Mouse (Mus musculus) limb, embryonic 15.5 days (tissue): Measurements from ENCODE around the gene Dbnl. TPM values are rescaled to one million over a fixed set of nuclear protein-coding genes. Genes with fewer than 3 reads are reported as not detected.
A peak's percentile ranks its signal among the peaks of the same experiment; 100 is the strongest.

Experiments
- ATAC-seq: fragments of 200-750 bp; cut with Nextera tagmentation; 2 replicates; pipeline ENCODE4 v1.8.0; 2017; ENCODE audit warnings: low read depth, moderate TSS enrichment; ENCODE audit not compliant: insufficient number of reproducible peaks, low FRiP score, low TSS enrichment
- H3K27ac ChIP-seq: fragments of 300-500 bp; sonication (generic); 2 replicates; pipeline ENCODE4 v1.5.1; 2015; ENCODE audit warnings: moderate library complexity, mild to moderate bottlenecking, inconsistent platforms
- H3K27me3 ChIP-seq: fragments of 300-500 bp; sonication (generic); 2 replicates; pipeline ENCODE4 v1.6.1; 2015; ENCODE audit warnings: inconsistent platforms
- H3K36me3 ChIP-seq: fragments of 300-500 bp; sonication (generic); 2 replicates; pipeline ENCODE4 v1.6.1; 2015; ENCODE audit warnings: inconsistent platforms
- H3K4me1 ChIP-seq: fragments of 300-500 bp; sonication (generic); 2 replicates; pipeline ENCODE4 v1.6.1; 2015; ENCODE audit warnings: inconsistent platforms
- H3K4me2 ChIP-seq: fragments of 300-500 bp; sonication (generic); 2 replicates; pipeline ENCODE4 v1.6.1; 2015; ENCODE audit warnings: mild to moderate bottlenecking, inconsistent platforms
- H3K4me3 ChIP-seq: fragments of 300-500 bp; sonication (generic); 2 replicates; pipeline ENCODE4 v1.5.1; 2015; ENCODE audit warnings: mild to moderate bottlenecking, inconsistent platforms
- H3K9ac ChIP-seq: fragments of 300-500 bp; sonication (generic); 2 replicates; pipeline ENCODE4 v1.6.1; 2015; ENCODE audit warnings: inconsistent platforms
- H3K9me3 ChIP-seq: fragments of 300-500 bp; sonication (generic); 2 replicates; pipeline ENCODE4 v1.6.1; 2016; ENCODE audit warnings: inconsistent platforms
- WGBS: fragments of 180-500 bp; shearing (Covaris S2); methylation state at CpG from one replicate; pipeline ENCODE4 v1.1.7; 2015; 5-methylcytosine and 5-hydroxymethylcytosine counted together
- polyA plus RNA-seq: library from polyadenylated mRNA; unstranded; fragments of >200 nt; fragmentation: Nextera tagmentation; extraction: Ambion mirVana; gene quantifications from 2 replicates; pipeline ENCODE4 v1.2.1, GENCODE M21; 2015

Dbnl gene
- polyA plus RNA-seq, 1 experiment from 2014 or later, result 143 TPM

GRCm38 (mm10) chr11:5778481-5778880 is 9.8 kb upstream of the Dbnl start:
- Histone ChIP-seq H3K4me1 (no peaks in the 10 kb centered on the region), H3K4me3 (no peak overlapping the region), H3K9me3 (no peaks in the 10 kb centered on the region), H3K27me3 (no peaks in the 10 kb centered on the region), H3K9ac (no peak overlapping the region), H3K27ac (no peak overlapping the region), H3K36me3 (peaks cover 9% of the 10 kb centered on the region; the same call in 1 of the 2 replicates), H3K4me2 (no peak overlapping the region)
- no peak for ATAC-seq
- 69% methylated on average over 2 of the region's 2 CpGs for WGBS

GRCm38 (mm10) chr11:5780035-5780499 is 8.2 kb upstream of the Dbnl start:
- no peak overlapping the region for H3K4me2 ChIP-seq
- WGBS, result 92% methylated on average over 6 of the region's 6 CpGs
- H3K9me3 ChIP-seq, result no peaks in the 10 kb centered on the region
- no peaks in the 10 kb centered on the region for H3K4me1 ChIP-seq
- H3K9ac ChIP-seq, result no peak overlapping the region
- H3K27ac ChIP-seq, result no peak overlapping the region
- no peaks in the 10 kb centered on the region for H3K27me3 ChIP-seq
- H3K36me3 ChIP-seq, result peaks cover 9% of the 10 kb centered on the region; the same call in 1 of the 2 replicates
- no peak overlapping the region for H3K4me3 ChIP-seq
- ATAC-seq, result no peak

DNA sequence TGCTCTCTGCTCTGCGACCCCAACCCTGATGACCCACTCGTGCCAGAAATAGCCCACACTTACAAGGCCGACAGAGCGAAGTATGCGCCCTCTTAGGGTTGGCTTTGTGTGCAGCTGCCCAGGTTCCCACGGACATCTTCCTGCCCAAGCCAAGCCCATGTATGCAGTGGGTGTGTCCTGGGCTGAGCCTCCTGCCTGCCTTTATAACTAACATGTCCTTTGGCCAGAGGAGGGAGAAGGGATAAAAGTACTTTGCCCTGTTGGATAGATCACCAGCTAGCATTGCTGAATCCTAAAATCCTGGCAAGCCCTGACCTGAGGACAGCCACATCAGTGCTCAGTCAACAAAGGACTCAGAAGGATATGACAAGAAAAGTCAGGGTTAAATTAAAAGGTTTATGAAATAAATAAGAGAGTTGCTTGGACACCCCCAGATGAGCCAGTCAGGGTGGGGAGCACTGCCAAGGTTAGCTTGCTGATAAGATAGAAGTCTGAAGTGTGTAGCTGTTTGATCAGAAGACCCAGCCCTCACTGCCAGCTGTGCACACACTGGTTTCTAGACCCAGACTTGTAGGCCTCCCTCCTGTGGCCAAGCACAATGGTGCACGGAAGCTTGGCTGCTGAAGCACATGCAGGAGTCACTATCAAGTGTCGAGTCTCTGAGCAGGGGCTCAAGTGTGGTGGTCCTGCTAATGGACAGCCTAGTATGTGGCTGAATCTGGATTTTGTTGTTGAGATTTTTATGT is 5.9 kb upstream of the Dbnl start:
- Histone ChIP-seq H3K4me3 (no peak overlapping the region), H3K36me3 (peaks cover 9% of the 10 kb centered on the region; the same call in 1 of the 2 replicates), H3K4me2 (no peak overlapping the region), H3K27me3 (no peaks in the 10 kb centered on the region), H3K4me1 (peaks cover 6% of the 10 kb centered on the region), H3K9me3 (no peaks in the 10 kb centered on the region), H3K27ac (no peak overlapping the region), H3K9ac (no peak overlapping the region)
- 73% methylated on average over 8 of the region's 8 CpGs for WGBS
- no peak for ATAC-seq

DNA sequence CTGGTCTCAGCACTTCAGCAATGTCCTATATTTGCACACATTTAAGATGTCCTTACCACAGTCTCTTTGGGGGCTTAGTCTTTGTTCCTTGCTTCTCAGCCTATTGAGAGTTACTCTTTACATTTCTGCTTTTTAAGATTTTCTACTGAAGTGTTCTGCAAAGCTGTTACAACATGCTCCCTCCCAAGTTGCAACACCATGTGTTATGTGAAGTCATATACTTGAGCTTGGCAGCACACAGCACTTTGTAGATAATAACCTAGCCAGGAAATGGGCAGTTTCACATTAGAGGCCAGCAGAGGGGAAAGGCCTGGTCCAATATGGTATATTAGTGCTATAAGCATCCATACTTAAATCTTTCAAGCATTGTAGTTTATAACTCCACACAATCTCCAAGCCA is 2.6 kb upstream of the Dbnl start:
- H3K27me3 ChIP-seq, result no peaks in the 10 kb centered on the region
- no peak overlapping the region for H3K4me3 ChIP-seq
- ATAC-seq, result no peak
- H3K9ac ChIP-seq, result no peak overlapping the region
- H3K4me1 ChIP-seq, result peaks cover 26% of the 10 kb centered on the region
- no peak overlapping the region for H3K4me2 ChIP-seq
- no peaks in the 10 kb centered on the region for H3K9me3 ChIP-seq
- no peak overlapping the region for H3K27ac ChIP-seq
- peaks cover 9% of the 10 kb centered on the region; the same call in 1 of the 2 replicates for H3K36me3 ChIP-seq

DNA sequence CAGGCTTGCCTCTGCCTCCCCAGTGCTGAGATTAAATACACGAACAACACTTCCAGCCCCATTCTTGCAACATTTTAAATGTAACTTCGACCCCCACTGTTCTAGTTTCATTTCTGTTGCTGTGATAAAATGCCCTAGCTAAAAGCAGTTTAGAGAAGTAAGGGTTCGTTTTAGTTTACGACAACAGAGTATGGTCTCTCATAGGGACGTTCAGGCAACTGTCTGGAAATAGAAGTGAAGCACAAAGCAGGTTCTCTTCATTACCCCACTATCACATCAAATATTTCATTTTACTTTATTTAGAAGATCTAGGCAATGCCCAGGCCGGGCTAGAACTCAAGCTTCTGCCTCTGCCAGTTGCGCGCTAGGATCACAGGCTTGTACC is 625 bp upstream of the Dbnl start:
- H3K9me3 ChIP-seq, result no peaks in the 10 kb centered on the region
- peaks cover 26% of the 10 kb centered on the region for H3K4me1 ChIP-seq
- peak overlapping the region; percentile 93 for H3K27ac ChIP-seq
- H3K4me2 ChIP-seq, result peak overlapping the region; percentile 76
- 38% methylated on average over 8 of the region's 8 CpGs for WGBS
- ATAC-seq, result no peak
- peaks cover 18% of the 10 kb centered on the region for H3K36me3 ChIP-seq
- no peaks in the 10 kb centered on the region for H3K27me3 ChIP-seq
- peak overlapping the region; percentile 86 for H3K4me3 ChIP-seq
- peak overlapping the region; percentile 75 for H3K9ac ChIP-seq

- no peak for ATAC-seq
- H3K9ac ChIP-seq, result peak overlapping the region; percentile 75
Observed at GRCm38 (mm10) chr11:5789071-5789753, 924 bp downstream of the Dbnl start.

DNA sequence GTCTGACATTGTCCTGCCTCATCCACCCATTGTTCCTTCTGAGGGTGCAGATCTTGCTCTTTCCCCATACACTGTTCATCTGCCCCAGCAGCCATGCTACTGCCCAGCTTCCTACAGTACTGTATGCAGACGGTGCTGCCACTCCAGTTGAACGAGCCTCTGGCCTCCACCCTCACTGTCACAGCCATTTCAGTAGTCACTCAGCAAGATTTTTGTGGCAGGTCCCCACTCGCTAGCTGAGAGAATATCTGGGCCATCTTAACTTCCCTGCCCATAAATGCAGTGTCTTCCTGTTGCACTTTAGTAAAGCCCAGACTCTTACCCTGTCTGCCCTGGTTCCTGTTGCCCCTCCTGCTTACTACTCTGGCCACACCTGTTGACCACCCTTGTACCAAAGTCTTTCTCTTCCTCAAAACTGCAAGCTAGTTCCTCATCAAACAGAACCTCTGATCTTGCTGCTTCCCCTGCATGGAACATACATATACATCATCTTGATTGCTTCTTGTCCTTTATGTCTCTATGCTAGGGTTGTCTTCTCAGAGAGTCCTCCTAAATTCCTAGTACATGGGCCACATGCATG is 1.6 kb downstream of the Dbnl start:
- Histone ChIP-seq H3K27me3 (no peaks in the 10 kb centered on the region), H3K9ac (no peak overlapping the region), H3K4me1 (peaks cover 26% of the 10 kb centered on the region), H3K36me3 (peaks cover 38% of the 10 kb centered on the region), H3K4me2 (peak overlapping the region; percentile 76), H3K9me3 (no peaks in the 10 kb centered on the region), H3K27ac (no peak overlapping the region), H3K4me3 (peak overlapping the region; percentile 86)
- ATAC-seq, result no peak
- 76% methylated on average over 3 of the region's 3 CpGs for WGBS

More at GRCm38 (mm10) chr11:5789071-5789753, 924 bp downstream of the Dbnl start:
- peak overlapping the region; percentile 86 for H3K4me3 ChIP-seq
- H3K4me1 ChIP-seq, result peaks cover 26% of the 10 kb centered on the region
- 70% methylated on average over 6 of the region's 6 CpGs for whole genome bisulfite sequencing
- no peaks in the 10 kb centered on the region for H3K9me3 ChIP-seq
- peak overlapping the region; percentile 93 for H3K27ac ChIP-seq
- H3K4me2 ChIP-seq, result peak overlapping the region; percentile 76
- H3K27me3 ChIP-seq, result no peaks in the 10 kb centered on the region
- H3K36me3 ChIP-seq, result peaks cover 31% of the 10 kb centered on the region

DNA sequence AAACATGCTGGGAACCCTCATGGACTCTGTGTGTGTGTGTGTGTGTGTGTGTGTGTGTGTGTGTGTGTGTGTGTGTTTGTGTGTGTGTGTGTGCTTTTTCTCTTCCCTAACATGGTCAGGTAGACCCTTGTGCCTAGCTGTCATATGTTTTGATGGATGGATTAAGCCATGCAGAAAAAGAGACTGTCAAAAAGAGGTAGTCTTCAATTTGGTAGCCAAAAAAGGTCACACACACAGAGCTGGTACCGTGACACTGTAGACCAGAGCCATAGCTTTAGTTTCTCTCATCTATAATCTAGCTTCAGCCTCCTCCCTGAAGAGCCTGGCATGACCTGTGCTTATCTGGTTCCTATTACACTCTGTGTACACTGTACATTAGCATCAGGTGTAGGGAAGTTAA is 2.1 kb downstream of the Dbnl start:
- no peak for ATAC-seq
- WGBS, result 87% methylated on average over 1 of the region's 1 CpGs
- Histone ChIP-seq H3K27me3 (no peaks in the 10 kb centered on the region), H3K27ac (no peak overlapping the region), H3K9me3 (no peaks in the 10 kb centered on the region), H3K4me3 (no peak overlapping the region), H3K9ac (no peak overlapping the region), H3K4me1 (peaks cover 26% of the 10 kb centered on the region), H3K36me3 (peaks cover 44% of the 10 kb centered on the region), H3K4me2 (no peak overlapping the region)

DNA sequence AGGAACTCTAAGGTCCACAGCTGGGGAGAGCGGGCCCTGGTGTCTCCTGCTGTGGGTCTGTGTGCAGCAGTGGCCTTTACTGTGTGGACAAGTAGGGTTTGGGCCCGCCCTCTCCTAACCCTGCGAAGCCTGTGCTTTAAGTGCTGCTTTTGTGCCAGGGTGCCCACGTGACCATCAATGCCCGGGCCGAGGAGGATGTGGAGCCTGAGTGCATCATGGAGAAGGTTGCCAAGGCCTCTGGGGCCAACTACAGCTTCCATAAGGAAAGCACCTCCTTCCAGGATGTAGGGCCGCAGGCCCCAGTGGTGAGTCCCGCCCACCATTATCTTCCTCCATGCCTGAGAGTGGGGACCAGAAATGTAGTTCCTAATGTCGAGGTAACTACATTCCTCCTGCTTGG is 7.0 kb downstream of the Dbnl start:
- H3K27me3 ChIP-seq, result no peaks in the 10 kb centered on the region
- H3K4me1 ChIP-seq, result no peaks in the 10 kb centered on the region
- H3K4me3 ChIP-seq, result no peak overlapping the region
- WGBS, result 89% methylated on average over 9 of the region's 9 CpGs
- no peak; the same call in 1 of the 2 replicates for ATAC-seq
- H3K36me3 ChIP-seq, result peaks cover 89% of the 10 kb centered on the region
- H3K27ac ChIP-seq, result no peak overlapping the region
- no peak overlapping the region for H3K4me2 ChIP-seq
- no peak overlapping the region for H3K9ac ChIP-seq
- no peaks in the 10 kb centered on the region for H3K9me3 ChIP-seq

GRCm38 (mm10) chr11:5795706-5796105 is 7.4 kb downstream of the Dbnl start:
- H3K4me3 ChIP-seq, result no peak overlapping the region
- H3K9ac ChIP-seq, result no peak overlapping the region
- no peak for ATAC-seq
- peaks cover 93% of the 10 kb centered on the region for H3K36me3 ChIP-seq
- no peak overlapping the region for H3K27ac ChIP-seq
- 88% methylated on average over 7 of the region's 7 CpGs for WGBS
- no peak overlapping the region for H3K4me2 ChIP-seq
- H3K27me3 ChIP-seq, result no peaks in the 10 kb centered on the region
- no peaks in the 10 kb centered on the region for H3K4me1 ChIP-seq
- no peaks in the 10 kb centered on the region for H3K9me3 ChIP-seq

- peaks cover 90% of the 10 kb centered on the region for H3K36me3 ChIP-seq
- no peak overlapping the region for H3K4me2 ChIP-seq
- no peak overlapping the region for H3K27ac ChIP-seq
- no peak for ATAC-seq
- 87% methylated on average over 15 of the region's 15 CpGs for WGBS
- H3K9me3 ChIP-seq, result no peaks in the 10 kb centered on the region
- H3K4me3 ChIP-seq, result no peak overlapping the region
- H3K4me1 ChIP-seq, result peaks cover 4% of the 10 kb centered on the region; the same call in 1 of the 2 replicates
- no peak overlapping the region for H3K9ac ChIP-seq
- no peaks in the 10 kb centered on the region for H3K27me3 ChIP-seq
Observed at GRCm38 (mm10) chr11:5796939-5797338, 8.7 kb downstream of the Dbnl start.

- no peaks in the 10 kb centered on the region for H3K27me3 ChIP-seq
- H3K4me3 ChIP-seq, result no peak overlapping the region
- no peak overlapping the region for H3K27ac ChIP-seq
- H3K4me1 ChIP-seq, result peaks cover 6% of the 10 kb centered on the region; the same call in 1 of the 2 replicates
- no peak overlapping the region for H3K9ac ChIP-seq
- no peaks in the 10 kb centered on the region for H3K9me3 ChIP-seq
- no peak for ATAC-seq
- 69% methylated on average over 11 of the region's 11 CpGs for WGBS
- H3K4me2 ChIP-seq, result no peak overlapping the region
- H3K36me3 ChIP-seq, result peaks cover 86% of the 10 kb centered on the region
Observed at GRCm38 (mm10) chr11:5797371-5797770, 9.1 kb downstream of the Dbnl start.
